Mouse (Mus musculus) bone marrow, adult 2 months (tissue): Measurements from ENCODE around the gene Pitpnm1.

ENCODE experiments used
- CTCF ChIP-seq: fragments of 200-500 bp; IDR thresholded peaks from 2 replicates; pipeline ENCODE4 v1.5.1; 2011; ENCODE audit warnings: low read length, control low read depth; ENCODE audit not compliant: control insufficient read depth, insufficient read depth
- POLR2A ChIP-seq: fragments of 200-500 bp; IDR thresholded peaks from 2 replicates; pipeline ENCODE4 v1.6.1; 2011; ENCODE audit warnings: low read depth, mild to moderate bottlenecking, control low read depth, low read length, borderline replicate concordance; ENCODE audit not compliant: control insufficient read depth

DNA sequence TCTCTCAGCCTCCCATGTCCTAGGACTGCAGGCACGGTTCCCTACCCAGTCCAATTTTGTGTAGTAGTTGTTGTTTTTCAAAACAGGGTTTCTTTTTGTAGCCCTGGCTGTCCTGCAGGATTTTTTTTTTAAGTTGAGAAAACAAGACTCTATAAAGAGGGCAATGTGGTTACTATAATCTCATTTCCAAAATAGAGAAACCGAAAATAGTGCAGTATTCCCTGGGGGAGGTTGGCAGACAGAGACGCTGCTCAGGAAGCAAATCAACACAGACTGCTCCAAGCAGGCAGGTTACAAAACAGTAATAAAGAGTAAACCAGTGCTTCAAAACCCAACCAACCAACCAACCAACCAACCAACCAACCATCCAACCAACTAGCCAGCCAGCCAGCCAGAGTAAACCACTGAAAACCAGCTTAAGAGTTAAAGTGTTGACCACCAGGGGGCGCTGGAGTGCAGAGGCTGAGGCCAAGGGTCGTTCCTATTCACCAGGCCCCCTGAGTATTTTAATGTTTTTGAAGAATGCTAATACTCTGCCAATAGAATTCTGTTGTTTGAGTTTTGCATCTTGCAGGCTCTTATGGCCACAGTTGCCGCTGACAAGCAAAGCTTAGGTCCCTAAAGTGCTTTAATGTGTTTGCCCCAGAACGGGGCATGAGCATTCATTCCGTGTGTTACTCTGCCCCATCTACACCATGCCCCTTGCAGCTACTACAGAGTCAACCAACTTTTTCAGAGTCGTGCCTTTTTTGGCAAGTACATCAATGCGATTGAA, 47.9 kb upstream of the Pitpnm1 start:
- TF ChIP-seq CTCF (peak; percentile 83), POLR2A (no peak)
